Mouse (Mus musculus) myocyte (in vitro differentiated cells): ENCODE data around the gene Ppil3. TPM values are rescaled to one million over a fixed set of nuclear protein-coding genes. Genes with fewer than 3 reads are reported as not detected.

Experiments
- H3K27me3 ChIP-seq: one replicate; pipeline ENCODE4 v1.6.1; 2011; ENCODE audit not compliant: control insufficient read depth, insufficient read depth, insufficient read length
- H3K36me3 ChIP-seq: one replicate; pipeline ENCODE4 v1.6.1; 2011; ENCODE audit not compliant: control insufficient read depth, insufficient read depth
- H3K4me2 ChIP-seq: one replicate; pipeline ENCODE4 v1.6.1; 2011; ENCODE audit warnings: low read depth, control low read depth
- H3K4me3 ChIP-seq: one replicate; pipeline ENCODE4 v1.5.1; 2011; ENCODE audit warnings: mild to moderate bottlenecking, control low read depth, moderate library complexity
- H3K79me2 ChIP-seq: one replicate; pipeline ENCODE4 v1.6.1; 2011; ENCODE audit not compliant: control insufficient read depth, insufficient read depth
- H3ac ChIP-seq: one replicate; pipeline ENCODE4 v1.6.1; 2011; ENCODE audit not compliant: control insufficient read depth, insufficient read length
- CEBPB ChIP-seq: IDR thresholded peaks from 2 replicates; pipeline ENCODE4 v1.6.1; 2011; ENCODE audit warnings: mild to moderate bottlenecking, moderate library complexity; ENCODE audit not compliant: poor library complexity, insufficient read depth, severe bottlenecking
- E2F4 ChIP-seq: IDR thresholded peaks from one replicate; pipeline ENCODE4 v1.6.1; 2011; ENCODE audit warnings: mild to moderate bottlenecking, control low read depth, moderate library complexity; ENCODE audit not compliant: insufficient read depth
- MAX ChIP-seq: IDR thresholded peaks from one replicate; pipeline ENCODE4 v1.6.1; 2011; ENCODE audit warnings: low read depth, mild to moderate bottlenecking, control low read depth
- MYOD1 ChIP-seq, 3 experiments: IDR thresholded peaks; one replicate each; pipeline ENCODE4 v1.6.1; 2011; ENCODE audit warnings: control low read depth in 2 of 3, low read depth in 2 of 3, mild to moderate bottlenecking in 2 of 3, moderate library complexity in 1 of 3; ENCODE audit not compliant: insufficient read length in 2 of 3, control insufficient read depth in 1 of 3
- MYOG ChIP-seq, 3 experiments: IDR thresholded peaks; one replicate each; pipeline ENCODE4 v1.6.1; 2011; ENCODE audit warnings: control low read depth in 2 of 3, low read depth in 2 of 3, mild to moderate bottlenecking in 2 of 3; ENCODE audit not compliant: insufficient read length in 2 of 3, control insufficient read depth in 1 of 3, insufficient read depth in 1 of 3
- POLR2A ChIP-seq: IDR thresholded peaks from one replicate; pipeline ENCODE4 v1.6.1; 2011; ENCODE audit warnings: low read depth, mild to moderate bottlenecking, control low read depth, moderate library complexity; ENCODE audit not compliant: insufficient read length
- POLR2AphosphoS2 ChIP-seq: IDR thresholded peaks from one replicate; pipeline ENCODE4 v1.6.1; 2011; ENCODE audit warnings: low read depth, control low read depth; ENCODE audit not compliant: insufficient read length
- REST ChIP-seq: IDR thresholded peaks from one replicate; pipeline ENCODE4 v1.6.1; 2011; ENCODE audit warnings: mild to moderate bottlenecking, control low read depth, moderate library complexity; ENCODE audit not compliant: insufficient read depth, insufficient read length
- SRF ChIP-seq: IDR thresholded peaks from one replicate; pipeline ENCODE4 v1.6.1; 2011; ENCODE audit warnings: low read depth; ENCODE audit not compliant: control insufficient read depth, insufficient read length
- TCF12 ChIP-seq: IDR thresholded peaks from one replicate; pipeline ENCODE4 v1.6.1; 2011; ENCODE audit warnings: mild to moderate bottlenecking, control low read depth; ENCODE audit not compliant: poor library complexity, insufficient read depth, severe bottlenecking
- TCF3 ChIP-seq: IDR thresholded peaks from one replicate; pipeline ENCODE4 v1.6.1; 2011; ENCODE audit warnings: low read depth, control low read depth; ENCODE audit not compliant: insufficient read length
- USF1 ChIP-seq: IDR thresholded peaks from one replicate; pipeline ENCODE4 v1.6.1; 2011; ENCODE audit warnings: low read depth, mild to moderate bottlenecking, control low read depth, moderate library complexity
- polyA plus RNA-seq: library from polyadenylated mRNA; unstranded; fragments of >200 nt; fragmentation: generic; extraction: Trizol; gene quantifications from one replicate; pipeline ENCODE4 v1.2.1, GENCODE M21; 2012; ENCODE audit warnings: missing spikeins

Ppil3 gene
- polyA plus RNA-seq, 1 experiment, result 45.8 TPM

DNA sequence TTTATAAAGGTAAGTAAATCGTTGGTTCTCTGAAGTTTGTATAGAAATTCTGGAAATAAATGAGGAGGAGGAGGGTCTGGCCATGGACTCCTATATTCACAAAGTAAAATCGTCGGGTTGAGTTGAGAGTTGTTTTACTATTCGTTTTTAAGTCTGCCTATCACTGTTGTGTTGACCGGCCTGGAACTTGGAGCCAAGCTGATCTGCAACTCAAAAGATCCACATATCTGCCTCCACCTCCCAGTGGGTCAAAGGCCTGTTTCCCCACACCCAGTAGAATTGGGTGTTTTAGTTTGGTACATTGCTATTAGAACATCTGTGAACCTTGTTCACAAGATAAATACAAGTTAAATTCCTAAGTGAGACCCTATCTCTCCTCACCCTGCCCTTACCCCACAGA is 41.5 kb downstream of the Ppil3 start:
- Histone ChIP-seq H3ac (no peak overlapping the region), H3K4me3 (no peak overlapping the region), H3K4me2 (no peak overlapping the region), H3K79me2 (no peaks in the 10 kb centered on the region), H3K27me3 (no peaks in the 10 kb centered on the region), H3K36me3 (peaks cover 68% of the 10 kb centered on the region)
- TF ChIP-seq POLR2A (no peak), E2F4 (no peak), POLR2AphosphoS2 (no peak), TCF3 (no peak), TCF12 (no peak), MYOD1 (IDR thresholded peaks at IDR 0.05; ENCODE audit: control insufficient read depth in 1 of 3, insufficient read length in 2 of 3, low read depth in 2 of 3) (no peak), MYOG (IDR thresholded peaks at IDR 0.05; ENCODE audit: control insufficient read depth in 1 of 3, insufficient read depth in 1 of 3, insufficient read length in 2 of 3, low read depth in 2 of 3) (no peak), REST (no peak), USF1 (no peak), CEBPB (no peak), MAX (no peak), SRF (no peak)

DNA sequence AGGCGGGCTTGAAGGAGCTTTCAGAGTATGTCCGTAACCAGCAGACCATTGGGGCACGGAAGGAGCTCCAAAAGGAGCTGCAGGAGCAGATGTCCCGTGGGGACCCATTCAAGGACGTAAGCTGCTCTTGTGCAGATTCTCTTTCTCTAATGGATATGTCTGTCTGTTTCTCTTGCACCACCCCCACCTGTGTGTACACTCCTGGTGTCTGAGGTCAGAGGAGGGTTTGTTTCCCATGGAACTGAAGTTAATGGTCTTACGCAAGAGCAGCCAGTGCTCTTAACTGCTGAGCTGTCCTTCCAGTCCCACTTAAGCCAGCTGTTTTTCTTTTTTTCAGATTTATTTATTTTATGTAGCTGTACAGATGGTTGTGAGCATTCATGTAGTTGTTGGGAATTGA is 43.9 kb downstream of the Ppil3 start:
- H3K36me3 ChIP-seq, result peaks cover 85% of the 10 kb centered on the region
- H3ac ChIP-seq, result no peak overlapping the region
- peaks cover 12% of the 10 kb centered on the region for H3K79me2 ChIP-seq
- H3K4me3 ChIP-seq, result no peak overlapping the region
- no peaks in the 10 kb centered on the region for H3K27me3 ChIP-seq
- TF ChIP-seq E2F4 (no peak), POLR2AphosphoS2 (no peak), MAX (no peak), MYOD1 (IDR thresholded peaks at IDR 0.05; ENCODE audit: control insufficient read depth in 1 of 3, insufficient read length in 2 of 3, low read depth in 2 of 3) (no peak), REST (no peak), SRF (no peak), MYOG (IDR thresholded peaks at IDR 0.05; ENCODE audit: control insufficient read depth in 1 of 3, insufficient read depth in 1 of 3, insufficient read length in 2 of 3, low read depth in 2 of 3) (no peak), TCF3 (no peak), USF1 (no peak), POLR2A (no peak), TCF12 (no peak)
- no peak overlapping the region for H3K4me2 ChIP-seq

GRCm38 (mm10) chr1:58397731-58398130 is 47.6 kb downstream of the Ppil3 start:
- peaks cover 77% of the 10 kb centered on the region for H3K36me3 ChIP-seq

DNA sequence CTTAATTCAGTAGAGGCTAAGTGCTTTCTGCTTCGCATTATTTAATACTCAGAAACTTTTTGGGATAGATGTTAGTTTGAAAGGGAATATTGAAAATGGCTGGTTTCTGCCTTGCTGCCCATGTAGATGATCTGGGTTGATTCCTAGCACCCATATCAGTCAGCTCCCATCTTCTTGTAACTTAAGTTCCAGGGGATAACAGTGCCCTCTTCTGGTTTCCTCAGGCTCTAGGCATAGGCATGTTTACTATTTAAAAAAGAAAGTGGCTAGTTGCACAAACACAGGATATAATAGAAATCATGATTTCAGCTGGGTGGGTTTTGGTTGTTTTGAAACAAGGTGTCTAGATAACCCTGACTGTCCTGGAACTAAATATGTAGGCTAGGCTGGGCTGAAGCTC is 49.1 kb downstream of the Ppil3 start:
- Histone ChIP-seq H3K4me3 (no peak overlapping the region), H3ac (no peak overlapping the region), H3K4me2 (no peak overlapping the region), H3K79me2 (peaks cover 55% of the 10 kb centered on the region), H3K36me3 (peaks cover 61% of the 10 kb centered on the region), H3K27me3 (no peaks in the 10 kb centered on the region)
- TF ChIP-seq MYOG (IDR thresholded peaks at IDR 0.05; ENCODE audit: control insufficient read depth in 1 of 3, insufficient read depth in 1 of 3, insufficient read length in 2 of 3, low read depth in 2 of 3) (no peak), MAX (no peak), TCF3 (no peak), SRF (no peak), E2F4 (no peak), POLR2AphosphoS2 (no peak), CEBPB (no peak), MYOD1 (IDR thresholded peaks at IDR 0.05; ENCODE audit: control insufficient read depth in 1 of 3, insufficient read length in 2 of 3, low read depth in 2 of 3) (no peak), POLR2A (no peak)

More at GRCm38 (mm10) chr1:58397731-58398130, 47.6 kb downstream of the Ppil3 start:
- H3K4me3 ChIP-seq, result no peak overlapping the region
- H3K79me2 ChIP-seq, result peaks cover 42% of the 10 kb centered on the region
- H3ac ChIP-seq, result no peak overlapping the region
- H3K27me3 ChIP-seq, result no peaks in the 10 kb centered on the region
- no peak for TF ChIP-seq USF1
- TF ChIP-seq MAX, result no peak
- no peak for TF ChIP-seq MYOG (IDR thresholded peaks at IDR 0.05; ENCODE audit: control insufficient read depth in 1 of 3, insufficient read depth in 1 of 3, insufficient read length in 2 of 3, low read depth in 2 of 3)
- no peak for TF ChIP-seq CEBPB
- TF ChIP-seq TCF3, result no peak
- TF ChIP-seq REST, result no peak
- TF ChIP-seq TCF12, result no peak
- H3K4me2 ChIP-seq, result no peak overlapping the region

DNA sequence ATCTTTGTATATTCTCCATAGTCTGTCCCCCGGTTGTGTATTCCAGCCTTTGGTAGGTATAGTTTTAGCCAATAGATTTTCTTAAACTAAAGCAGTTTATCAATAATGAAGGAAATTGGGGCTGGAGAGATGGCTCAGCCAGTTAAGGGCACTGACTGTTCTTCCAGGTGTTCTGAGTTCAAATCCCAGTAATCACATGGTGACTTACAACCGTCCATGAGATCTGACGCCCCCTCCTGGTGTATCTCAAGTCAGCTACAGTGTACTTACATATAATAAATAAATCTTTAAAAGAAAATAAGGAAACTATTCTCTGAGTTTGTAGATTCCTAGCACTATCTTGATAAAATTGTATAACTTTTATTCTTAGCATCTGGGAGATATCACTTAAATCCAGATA is 49.9 kb downstream of the Ppil3 start:
- H3K79me2 ChIP-seq, result peaks cover 59% of the 10 kb centered on the region
- no peak for TF ChIP-seq MYOG (IDR thresholded peaks at IDR 0.05; ENCODE audit: control insufficient read depth in 1 of 3, insufficient read depth in 1 of 3, insufficient read length in 2 of 3, low read depth in 2 of 3)
- TF ChIP-seq REST, result no peak
- no peak for TF ChIP-seq CEBPB
- no peak for TF ChIP-seq TCF12
- no peak for TF ChIP-seq MAX
- no peak for TF ChIP-seq MYOD1 (IDR thresholded peaks at IDR 0.05; ENCODE audit: control insufficient read depth in 1 of 3, insufficient read length in 2 of 3, low read depth in 2 of 3)
- no peak for TF ChIP-seq E2F4
- TF ChIP-seq USF1, result no peak
- TF ChIP-seq SRF, result no peak
- no peak for TF ChIP-seq TCF3
- TF ChIP-seq POLR2A, result no peak
- TF ChIP-seq POLR2AphosphoS2, result no peak
- no peak overlapping the region for H3K4me3 ChIP-seq
- H3K4me2 ChIP-seq, result no peak overlapping the region
- no peak overlapping the region for H3ac ChIP-seq
- H3K27me3 ChIP-seq, result no peaks in the 10 kb centered on the region
- peaks cover 53% of the 10 kb centered on the region for H3K36me3 ChIP-seq
